Mouse (Mus musculus) midbrain, embryonic 10.5 days (tissue): ENCODE measurements around the gene Strip1. TPM values are rescaled to one million over a fixed set of nuclear protein-coding genes. Genes with fewer than 3 reads are reported as not detected.

Experiments
- DNase-seq: peaks from one replicate; pipeline ENCODE4 v3.0.0-alpha.2; 2017; ENCODE audit warnings: low spot score
- H3K27ac ChIP-seq: fragments of 300-500 bp; sonication (generic); replicated peaks from 2 replicates; pipeline ENCODE4 v1.5.1; 2016; ENCODE audit warnings: mild to moderate bottlenecking
- H3K27me3 ChIP-seq: fragments of 300-500 bp; sonication (generic); 2 replicates; pipeline ENCODE4 v1.6.1; 2016; ENCODE audit warnings: low read depth, mild to moderate bottlenecking; ENCODE audit not compliant: poor library complexity, severe bottlenecking
- H3K36me3 ChIP-seq: fragments of 300-500 bp; sonication (generic); 2 replicates; pipeline ENCODE4 v1.6.1; 2016; ENCODE audit warnings: mild to moderate bottlenecking, moderate library complexity
- H3K4me1 ChIP-seq: fragments of 300-500 bp; sonication (generic); 2 replicates; pipeline ENCODE4 v1.6.1; 2016
- H3K4me3 ChIP-seq: fragments of 300-500 bp; sonication (generic); 2 replicates; pipeline ENCODE4 v1.5.1; 2016; ENCODE audit warnings: mild to moderate bottlenecking, moderate library complexity
- H3K9me3 ChIP-seq: fragments of 300-500 bp; sonication (generic); replicated peaks from 2 replicates; pipeline ENCODE4 v1.6.1; 2016; ENCODE audit warnings: mild to moderate bottlenecking
- WGBS: fragments of 180-500 bp; shearing (Covaris S2); methylation state at CpG from one replicate; pipeline ENCODE4 v1.1.7; 2016; 5-methylcytosine and 5-hydroxymethylcytosine counted together
- polyA plus RNA-seq: library from polyadenylated mRNA; unstranded; fragments of >200 nt; fragmentation: Nextera tagmentation; extraction: Ambion mirVana; gene quantifications from 2 replicates; pipeline ENCODE4 v1.2.1, GENCODE M21; 2016

Gene Strip1
- polyA plus RNA-seq, 1 experiment from 2014 or later = 70.0 TPM

GRCm38 (mm10) chr3:107624424-107624823, 7.1 kb downstream of the Strip1 start:
- Histone ChIP-seq H3K36me3 (peaks cover 98% of the 10 kb centered on the region), H3K4me1 (peaks cover 5% of the 10 kb centered on the region; the same call in 1 of the 2 replicates), H3K4me3 (no peak overlapping the region), H3K27ac (no peak overlapping the region), H3K27me3 (no peaks in the 10 kb centered on the region), H3K9me3 (no peaks in the 10 kb centered on the region)
- 95% methylated on average over 8 of the region's 8 CpGs for WGBS
- no peak for DNase-seq

GRCm38 (mm10) chr3:107622537-107622936, 9.0 kb downstream of the Strip1 start:
- 96% methylated on average over 7 of the region's 7 CpGs for WGBS

DNA sequence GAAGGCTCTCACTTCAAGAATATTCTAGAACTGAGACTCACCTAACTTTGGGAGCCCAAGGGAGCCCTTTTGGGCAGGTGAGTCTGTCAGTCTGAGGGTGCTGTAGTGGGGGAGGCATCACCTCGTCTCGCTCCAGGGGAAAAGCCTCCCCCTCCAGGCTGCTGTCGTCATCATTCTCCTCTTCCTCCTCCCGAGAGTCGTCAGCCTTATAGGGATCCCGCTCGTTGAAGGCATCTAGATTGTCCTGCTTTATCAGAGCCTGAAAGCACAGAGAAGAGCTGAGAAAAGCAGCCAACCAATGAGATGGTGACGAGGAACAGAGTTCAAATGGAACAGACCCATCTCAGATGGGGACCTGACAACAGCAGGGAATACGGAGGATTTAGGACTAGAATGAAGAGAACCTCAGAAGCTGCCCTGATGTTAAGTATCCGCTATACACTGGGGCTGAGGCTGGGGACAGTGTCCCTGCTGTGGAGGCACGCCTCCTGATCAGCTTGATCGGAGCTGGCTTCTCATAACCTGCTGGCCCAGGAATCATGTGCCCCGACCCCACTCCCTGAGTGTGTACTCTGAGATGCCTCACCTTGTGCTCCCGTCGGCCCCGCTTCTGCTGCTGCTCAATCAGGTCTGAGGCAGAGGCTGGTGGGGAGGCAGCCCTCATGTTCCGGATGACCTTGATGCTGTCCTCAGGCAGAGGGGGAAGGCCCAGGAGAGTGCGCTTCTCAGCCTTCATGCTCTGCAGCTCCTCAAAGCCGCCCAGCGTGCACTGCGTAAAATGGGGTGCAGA, 10.0 kb downstream of the Strip1 start:
- Histone ChIP-seq H3K9me3 (no peaks in the 10 kb centered on the region), H3K27ac (no peak overlapping the region), H3K4me1 (no peaks in the 10 kb centered on the region), H3K27me3 (no peaks in the 10 kb centered on the region), H3K4me3 (no peak overlapping the region), H3K36me3 (peaks cover 100% of the 10 kb centered on the region)
- DNase-seq = no peak
- 91% methylated on average over 21 of the region's 21 CpGs for WGBS

More at GRCm38 (mm10) chr3:107622537-107622936, 9.0 kb downstream of the Strip1 start:
- Histone ChIP-seq H3K27me3 (no peaks in the 10 kb centered on the region), H3K4me3 (no peak overlapping the region), H3K4me1 (no peaks in the 10 kb centered on the region), H3K36me3 (peaks cover 100% of the 10 kb centered on the region), H3K27ac (no peak overlapping the region), H3K9me3 (no peaks in the 10 kb centered on the region)
- DNase-seq = no peak

DNA sequence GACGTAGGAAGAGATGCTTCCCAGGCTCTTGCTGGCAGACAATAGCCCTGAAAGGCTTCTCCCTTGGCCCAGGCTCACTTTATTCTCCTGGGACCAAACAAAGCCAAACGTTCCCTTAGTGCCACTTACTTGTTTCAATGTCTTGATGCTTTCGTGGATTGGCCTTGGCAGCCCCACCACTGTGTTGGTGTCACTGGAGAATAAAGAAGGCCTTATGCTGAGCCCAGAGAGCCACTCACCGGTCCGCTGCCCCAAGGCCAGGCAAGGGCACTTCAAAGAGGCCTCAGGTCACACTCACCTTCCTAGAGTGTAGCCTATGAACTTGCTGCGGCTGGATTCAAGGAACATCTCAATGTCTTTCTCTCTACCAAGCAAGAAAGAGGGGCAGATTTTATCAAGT, 11.6 kb downstream of the Strip1 start:
- Histone ChIP-seq H3K4me1 (no peaks in the 10 kb centered on the region), H3K36me3 (peaks cover 100% of the 10 kb centered on the region), H3K9me3 (no peaks in the 10 kb centered on the region), H3K27me3 (no peaks in the 10 kb centered on the region), H3K27ac (no peak overlapping the region), H3K4me3 (no peak overlapping the region)
- WGBS = 87% methylated on average over 6 of the region's 6 CpGs
- no peak for DNase-seq

- H3K36me3 ChIP-seq = peaks cover 100% of the 10 kb centered on the region
Observed at GRCm38 (mm10) chr3:107617800-107618199, 13.7 kb downstream of the Strip1 start.

DNA sequence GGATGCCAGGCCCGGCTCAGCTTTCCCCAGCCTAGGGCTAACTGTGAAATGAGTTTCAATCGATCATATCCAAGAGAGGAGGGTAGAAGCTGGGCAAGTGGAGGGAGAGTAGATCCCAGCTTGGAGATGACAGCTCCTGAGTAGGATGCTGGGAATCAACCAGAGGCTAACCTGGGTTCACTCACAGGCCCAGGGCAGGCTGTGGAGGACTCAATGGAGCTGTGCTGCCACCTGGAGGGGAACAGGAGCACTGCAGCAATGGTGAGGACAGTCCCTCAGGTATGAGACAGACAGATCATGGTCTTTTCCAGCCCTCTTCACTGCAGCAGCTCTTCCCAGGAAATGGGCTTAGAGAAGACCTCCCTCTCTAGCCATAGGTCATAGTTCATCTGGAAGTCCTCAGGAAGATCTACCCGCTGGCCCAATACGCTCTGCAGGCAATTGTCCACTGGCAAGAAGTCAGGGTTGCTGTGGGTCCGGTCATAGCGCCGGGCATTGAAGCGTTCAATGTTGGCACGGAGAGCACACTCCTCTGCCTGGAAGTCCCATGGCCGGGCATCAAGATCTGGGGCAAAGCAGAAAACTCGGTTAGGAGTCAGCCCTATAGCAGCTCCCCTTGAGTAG, 18.5 kb downstream of the Strip1 start:
- peak; percentile 66 for DNase-seq
- Histone ChIP-seq H3K4me1 (peaks cover 7% of the 10 kb centered on the region; the same call in 1 of the 2 replicates), H3K9me3 (no peaks in the 10 kb centered on the region), H3K27me3 (no peaks in the 10 kb centered on the region), H3K27ac (no peak overlapping the region), H3K36me3 (peaks cover 76% of the 10 kb centered on the region), H3K4me3 (no peak overlapping the region)
- WGBS = 88% methylated on average over 11 of the region's 11 CpGs

More at GRCm38 (mm10) chr3:107617800-107618199, 13.7 kb downstream of the Strip1 start:
- Histone ChIP-seq H3K27me3 (no peaks in the 10 kb centered on the region), H3K4me3 (no peak overlapping the region), H3K9me3 (no peaks in the 10 kb centered on the region), H3K4me1 (no peaks in the 10 kb centered on the region), H3K27ac (no peak overlapping the region)
- no peak for DNase-seq
- 96% methylated on average over 3 of the region's 3 CpGs for WGBS

DNA sequence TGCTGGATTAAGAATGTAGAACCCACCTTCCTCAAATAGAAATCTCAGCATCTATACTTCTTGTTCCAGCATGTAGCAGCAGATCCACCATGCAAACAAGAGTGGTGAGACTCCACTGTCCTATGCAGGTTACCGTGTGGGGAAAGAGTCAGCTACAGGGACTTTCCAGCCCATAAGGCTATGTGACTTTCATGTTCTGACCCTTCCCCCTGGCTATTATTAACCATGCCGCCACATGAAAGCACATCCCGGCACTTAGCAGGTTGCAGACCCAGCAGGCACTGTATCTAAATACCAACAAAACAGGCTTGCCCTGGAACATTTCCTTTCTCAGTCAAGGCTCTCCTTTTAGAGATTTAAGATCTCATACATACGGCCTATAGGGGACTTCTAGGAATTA, 20.1 kb downstream of the Strip1 start:
- no peak for DNase-seq
- no peak overlapping the region for H3K4me3 ChIP-seq
- no peaks in the 10 kb centered on the region for H3K9me3 ChIP-seq
- peaks cover 60% of the 10 kb centered on the region for H3K36me3 ChIP-seq
- no peaks in the 10 kb centered on the region for H3K27me3 ChIP-seq
- H3K27ac ChIP-seq = no peak overlapping the region
- H3K4me1 ChIP-seq = peaks cover 7% of the 10 kb centered on the region; the same call in 1 of the 2 replicates
- WGBS = 78% methylated on average over 4 of the region's 4 CpGs

- Histone ChIP-seq H3K27me3 (peaks cover 4% of the 10 kb centered on the region), H3K36me3 (peaks cover 40% of the 10 kb centered on the region), H3K27ac (no peak overlapping the region), H3K4me1 (peaks cover 7% of the 10 kb centered on the region; the same call in 1 of the 2 replicates), H3K4me3 (no peak overlapping the region), H3K9me3 (no peaks in the 10 kb centered on the region)
- DNase-seq = no peak
- WGBS = 68% methylated on average over 3 of the region's 3 CpGs
Observed at GRCm38 (mm10) chr3:107609376-107609775, 22.1 kb downstream of the Strip1 start.

GRCm38 (mm10) chr3:107608808-107609207, 22.7 kb downstream of the Strip1 start:
- H3K27me3 ChIP-seq = peaks cover 10% of the 10 kb centered on the region
- no peak overlapping the region for H3K27ac ChIP-seq
- H3K36me3 ChIP-seq = peaks cover 34% of the 10 kb centered on the region
- DNase-seq = no peak
- WGBS = 76% methylated on average over 4 of the region's 4 CpGs
- peaks cover 7% of the 10 kb centered on the region; the same call in 1 of the 2 replicates for H3K4me1 ChIP-seq
- no peaks in the 10 kb centered on the region for H3K9me3 ChIP-seq
- no peak overlapping the region for H3K4me3 ChIP-seq

GRCm38 (mm10) chr3:107607221-107607620, 24.3 kb downstream of the Strip1 start:
- WGBS = 87% methylated on average over 8 of the region's 8 CpGs
- DNase-seq = no peak
- H3K9me3 ChIP-seq = no peaks in the 10 kb centered on the region
- peaks cover 14% of the 10 kb centered on the region for H3K27me3 ChIP-seq
- H3K36me3 ChIP-seq = peaks cover 18% of the 10 kb centered on the region
- no peak overlapping the region for H3K4me3 ChIP-seq
- no peak overlapping the region for H3K27ac ChIP-seq
- peaks cover 7% of the 10 kb centered on the region; the same call in 1 of the 2 replicates for H3K4me1 ChIP-seq

DNA sequence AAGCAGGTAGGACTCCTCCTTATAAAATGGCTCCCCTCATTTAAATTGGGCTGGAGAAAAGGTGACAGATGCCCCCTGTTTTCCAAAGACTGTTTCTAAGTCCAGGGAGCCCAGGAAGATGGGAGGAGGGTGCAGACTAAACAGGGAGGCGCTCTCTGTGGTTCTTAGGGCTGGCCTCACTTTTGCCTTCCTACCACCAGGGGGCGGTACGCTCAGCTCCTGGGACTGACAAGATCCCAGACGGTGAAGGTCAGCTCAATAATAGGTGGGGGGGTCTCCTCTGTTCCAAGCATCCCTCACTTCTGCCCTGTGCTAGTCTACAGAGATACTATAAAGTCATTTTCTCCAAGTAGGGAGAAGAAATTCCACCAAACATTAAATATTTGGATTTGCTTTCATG, 26.2 kb downstream of the Strip1 start:
- no peaks in the 10 kb centered on the region for H3K9me3 ChIP-seq
- H3K4me3 ChIP-seq = no peak overlapping the region
- peaks cover 34% of the 10 kb centered on the region for H3K27me3 ChIP-seq
- peaks cover 7% of the 10 kb centered on the region; the same call in 1 of the 2 replicates for H3K4me1 ChIP-seq
- 9% methylated on average over 4 of the region's 4 CpGs for WGBS
- DNase-seq = peak; percentile 64
- H3K27ac ChIP-seq = no peak overlapping the region
- H3K36me3 ChIP-seq = no peaks in the 10 kb centered on the region; the same call in 1 of the 2 replicates

DNA sequence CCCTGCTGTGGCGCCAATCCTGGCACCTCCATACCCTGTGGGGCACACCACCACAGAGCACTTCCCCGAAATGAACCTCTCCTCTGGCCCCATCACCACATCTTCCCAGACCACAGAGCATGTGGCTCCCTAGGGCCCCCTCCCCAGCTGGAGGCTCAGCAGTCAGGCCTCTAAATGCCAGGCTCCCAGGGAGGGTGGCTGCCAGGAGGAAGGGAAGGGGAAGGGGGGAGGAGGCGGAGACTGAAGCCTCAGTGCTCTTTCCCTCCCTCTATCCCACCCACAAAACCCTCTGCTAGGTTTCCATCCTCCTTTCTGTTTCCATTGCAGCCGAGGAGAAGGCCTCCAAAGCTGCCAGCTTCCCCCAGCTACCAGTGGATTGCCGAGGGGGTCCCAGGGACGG, 31.4 kb downstream of the Strip1 start:
- H3K4me1 ChIP-seq = peaks cover 25% of the 10 kb centered on the region
- 37% methylated on average over 6 of the region's 6 CpGs for WGBS
- no peaks in the 10 kb centered on the region for H3K36me3 ChIP-seq
- H3K9me3 ChIP-seq = no peaks in the 10 kb centered on the region
- DNase-seq = no peak
- H3K4me3 ChIP-seq = no peak overlapping the region
- H3K27ac ChIP-seq = no peak overlapping the region
- H3K27me3 ChIP-seq = peaks cover 85% of the 10 kb centered on the region
